Mouse (Mus musculus) retina, postnatal 7 days (tissue): ENCODE measurements around the gene Atp8b2.

ENCODE experiments used
- DNase-seq: peaks from one replicate; pipeline ENCODE4 v3.0.0-alpha.2; 2012; ENCODE audit warnings: low read depth, low spot score

The Atp8b2 gene

DNA sequence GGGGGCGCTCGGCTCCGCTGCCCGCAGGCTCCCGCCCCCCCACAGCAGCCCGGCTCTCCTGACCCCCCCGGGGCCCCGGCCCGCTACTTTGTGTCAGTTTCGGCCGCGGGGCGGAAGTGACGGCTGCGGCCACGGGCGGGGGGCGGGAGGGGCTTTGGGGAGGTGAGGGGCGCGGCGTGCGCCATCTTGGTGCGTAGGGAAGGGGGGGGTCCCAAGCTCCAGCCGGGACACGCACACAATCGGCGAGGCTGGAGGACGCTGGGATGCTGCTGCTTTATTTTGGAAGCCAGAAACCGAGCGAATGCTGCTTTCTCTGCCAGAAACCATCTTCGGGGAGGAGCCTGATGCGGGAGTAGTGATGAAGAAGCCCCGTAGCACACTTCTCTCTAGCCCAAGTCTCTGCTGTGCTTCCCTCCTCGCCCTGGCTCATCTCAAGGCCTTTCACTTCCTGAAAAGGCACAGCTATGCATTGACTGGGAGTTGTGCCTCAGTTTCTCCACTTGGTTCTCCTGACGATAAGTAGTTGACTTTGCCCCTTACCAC, at the start of gene Atp8b2:
TSS of gene Atp8b2 (minus strand) at position 288 of the 543 bp plus-strand sequence.
- DNase-seq, result peak; percentile 38

DNA sequence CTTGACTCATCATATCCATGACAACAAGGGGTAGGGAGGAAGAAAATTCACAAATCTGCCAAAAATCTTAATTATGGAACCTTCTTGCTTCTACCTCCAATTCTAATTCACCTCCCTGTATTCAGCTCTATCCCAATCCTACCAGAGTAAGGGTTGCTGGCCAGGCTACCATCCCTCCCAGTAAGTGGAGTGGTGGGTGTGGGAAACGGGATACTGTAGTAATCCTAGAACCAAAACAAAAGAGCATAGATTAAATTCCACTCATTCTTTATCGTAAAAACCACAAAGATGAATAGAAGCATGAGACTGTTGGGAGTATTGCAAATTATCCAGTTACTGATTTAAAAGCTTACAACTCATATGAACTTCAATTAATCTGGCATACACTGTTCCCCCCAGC, 47.0 kb upstream of the Atp8b2 start:
- DNase-seq, result no peak

DNA sequence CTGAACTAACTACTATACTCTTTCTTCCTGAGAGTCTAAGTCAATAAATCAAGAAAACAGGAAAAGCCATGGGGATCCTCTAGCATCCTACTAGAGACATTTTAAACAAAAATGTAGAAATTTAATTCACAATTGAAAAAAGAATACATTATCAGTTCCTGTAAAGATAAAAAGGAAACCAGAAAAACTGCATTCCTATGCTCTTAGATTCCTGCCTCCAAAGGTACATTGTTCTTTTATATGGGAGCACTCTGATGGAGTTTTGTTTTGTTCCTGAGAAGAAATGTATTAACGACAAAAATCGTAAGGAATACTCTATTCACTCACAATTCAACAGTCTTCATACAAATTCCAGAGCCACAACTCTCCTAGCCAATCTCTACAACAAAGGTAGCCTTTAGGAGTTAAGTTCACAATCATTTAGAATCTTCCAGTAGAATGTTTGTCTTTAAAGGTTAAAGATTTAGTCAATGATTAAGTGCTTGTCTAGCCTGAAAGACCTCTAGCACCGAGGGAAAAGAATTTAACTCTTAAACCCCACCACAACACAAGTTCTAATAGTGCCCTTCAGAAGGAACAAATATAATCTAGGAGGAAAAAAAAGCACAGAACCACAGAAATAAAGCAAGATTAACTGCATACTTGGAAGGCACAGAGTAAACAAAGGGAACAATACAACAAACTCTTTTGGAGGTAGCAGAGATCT, 40.9 kb upstream of the Atp8b2 start:
- DNase-seq, result no peak

DNA sequence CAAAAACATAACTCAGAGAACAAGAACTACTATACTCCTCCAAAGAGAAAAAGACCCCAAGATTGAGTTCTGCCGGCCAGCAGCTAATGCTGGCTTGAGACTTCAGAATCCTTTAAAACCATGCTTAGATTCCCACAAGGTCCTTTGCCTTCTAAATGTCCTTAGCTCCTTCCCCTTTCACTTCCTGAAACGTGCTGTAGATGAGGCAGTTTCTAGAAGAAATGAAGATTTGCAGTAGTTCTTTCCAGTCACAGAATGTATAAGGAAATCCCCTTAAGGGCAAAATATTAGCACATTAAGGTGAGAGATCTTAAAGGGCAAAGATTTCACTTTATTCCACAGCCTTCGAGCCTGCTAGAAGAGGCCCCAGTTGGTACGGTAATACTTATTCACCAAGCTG, 36.5 kb upstream of the Atp8b2 start:
- DNase-seq, result no peak

DNA sequence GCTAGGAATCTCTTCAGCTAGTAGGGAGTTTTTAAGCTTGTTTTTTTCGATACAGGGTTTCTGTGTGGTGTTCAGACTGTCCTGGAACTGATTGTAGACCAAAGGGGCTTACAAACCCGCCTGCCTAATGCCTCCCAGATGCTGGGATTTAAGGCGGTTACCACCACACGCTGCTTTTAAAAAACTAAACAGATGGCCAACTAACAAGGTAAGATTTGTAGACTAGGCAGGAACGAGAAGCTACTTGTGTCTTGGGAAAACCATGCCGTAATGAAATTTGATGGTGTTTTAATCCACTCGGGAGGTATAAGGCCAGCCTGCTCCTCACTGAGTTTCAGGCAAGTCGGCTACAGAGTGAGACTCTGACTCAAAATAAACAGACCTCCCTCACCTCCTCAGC, 35.8 kb upstream of the Atp8b2 start:
- no peak for DNase-seq

DNA sequence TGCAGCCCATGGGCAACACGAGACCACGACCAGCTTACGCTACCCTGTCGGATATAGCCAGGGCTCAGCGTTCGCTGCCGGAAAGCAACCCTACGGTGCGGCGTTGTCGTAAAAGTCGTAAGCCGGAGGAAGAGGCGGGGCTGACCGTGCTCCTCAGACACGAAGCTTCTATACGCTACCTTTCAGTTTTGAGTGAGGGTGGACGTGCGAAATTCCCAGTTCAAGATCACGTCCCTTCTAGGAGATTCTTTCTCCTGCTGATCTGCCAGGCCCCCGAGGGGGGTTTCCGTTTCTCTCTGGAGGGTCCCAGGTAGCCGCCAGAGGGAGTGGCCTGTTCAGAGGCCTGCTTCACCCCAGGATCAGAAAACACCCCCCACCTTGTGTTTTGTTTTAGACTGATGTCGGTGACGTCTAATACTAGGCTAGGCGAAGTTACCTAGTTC, 35.3 kb upstream of the Atp8b2 start, which contains the start of gene Hax1:
TSS of gene Hax1 (minus strand) at position 169 of the 443 bp plus-strand sequence.
- peak; percentile 89 for DNase-seq

DNA sequence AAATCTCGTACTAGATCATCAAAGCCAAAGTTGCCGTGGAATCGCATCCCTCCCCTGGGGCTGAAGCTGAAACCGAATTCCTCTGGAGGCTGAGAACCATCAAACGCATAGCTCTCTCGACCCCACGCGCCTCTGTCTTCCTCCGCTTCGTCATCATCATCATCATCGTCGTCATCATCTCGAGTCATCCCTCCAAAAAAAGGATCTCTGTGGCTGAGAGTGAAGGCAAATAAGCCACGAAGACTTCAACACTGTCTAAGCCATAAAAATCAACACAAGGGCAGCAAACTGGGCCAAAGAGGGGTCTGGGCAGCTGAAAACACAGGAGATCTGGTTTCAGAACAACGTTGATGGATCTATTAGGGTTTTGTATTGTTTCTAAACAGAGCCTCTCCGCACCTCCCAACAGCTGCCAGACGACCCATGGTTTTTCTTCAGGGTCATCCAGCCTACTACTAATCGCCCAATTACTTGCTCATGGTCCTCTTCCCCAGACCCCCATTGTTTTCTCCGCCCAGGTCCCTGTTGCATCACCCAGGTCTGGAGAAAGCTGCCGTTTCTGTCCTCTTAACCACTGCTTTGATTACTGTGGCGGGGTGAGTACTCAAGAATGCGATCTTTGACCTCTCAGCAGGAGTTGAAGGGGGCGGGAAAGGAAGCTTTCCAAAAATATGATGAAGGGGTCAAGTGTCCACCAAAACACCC, 34.6 kb upstream of the Atp8b2 start:
- peak; percentile 24 for DNase-seq

DNA sequence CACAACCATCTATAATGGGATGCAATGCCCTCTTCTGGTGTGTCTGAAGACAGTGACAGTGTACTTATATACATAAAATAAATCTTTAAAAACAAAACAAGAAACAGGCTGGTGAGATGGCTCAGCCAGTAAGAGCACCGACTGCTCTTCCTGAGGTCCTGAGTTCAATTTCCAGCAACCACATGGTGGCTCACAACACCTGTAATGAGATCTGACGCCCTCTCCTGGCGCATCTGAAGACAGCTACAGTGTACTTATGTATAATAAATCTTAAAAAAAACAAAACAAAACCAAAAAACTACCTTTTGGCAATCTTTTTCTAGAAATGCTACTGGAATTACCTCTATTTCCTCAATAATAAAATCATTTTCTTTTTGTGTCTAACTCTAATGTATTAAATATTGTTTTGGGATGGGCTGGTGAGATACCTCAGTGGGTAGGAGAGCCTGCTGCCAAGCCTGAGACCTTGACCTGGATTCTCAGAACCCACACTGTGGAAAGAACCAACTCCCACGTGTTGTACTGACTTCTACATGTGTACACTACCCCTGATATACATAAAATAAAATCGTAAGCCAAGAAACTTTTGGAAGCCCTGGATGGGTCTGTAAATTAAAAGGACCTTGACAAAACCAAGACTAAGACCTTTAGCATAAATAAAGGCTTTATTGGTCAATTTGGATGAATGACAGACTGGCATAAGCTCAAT, 31.7 kb upstream of the Atp8b2 start:
- no peak for DNase-seq

DNA sequence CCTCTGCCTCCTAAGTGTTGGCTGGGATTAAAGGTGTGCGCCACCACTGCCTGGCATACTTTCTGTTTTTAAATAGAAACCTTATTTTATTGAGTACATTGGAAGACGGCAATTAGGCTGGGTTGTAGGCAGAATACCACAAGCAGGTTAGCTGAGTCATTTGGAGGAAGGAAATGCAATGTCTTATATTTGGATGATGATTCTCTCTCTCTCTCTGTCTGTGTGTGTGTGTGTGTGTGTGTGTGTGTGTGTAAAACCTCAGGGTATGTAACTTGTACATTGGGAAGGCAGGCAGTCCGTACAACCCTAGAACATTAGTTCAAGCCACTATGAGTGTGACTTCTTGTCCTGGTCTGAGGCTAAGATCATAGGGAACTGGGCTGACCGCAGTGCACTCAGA, 24.5 kb upstream of the Atp8b2 start:
- DNase-seq, result no peak

DNA sequence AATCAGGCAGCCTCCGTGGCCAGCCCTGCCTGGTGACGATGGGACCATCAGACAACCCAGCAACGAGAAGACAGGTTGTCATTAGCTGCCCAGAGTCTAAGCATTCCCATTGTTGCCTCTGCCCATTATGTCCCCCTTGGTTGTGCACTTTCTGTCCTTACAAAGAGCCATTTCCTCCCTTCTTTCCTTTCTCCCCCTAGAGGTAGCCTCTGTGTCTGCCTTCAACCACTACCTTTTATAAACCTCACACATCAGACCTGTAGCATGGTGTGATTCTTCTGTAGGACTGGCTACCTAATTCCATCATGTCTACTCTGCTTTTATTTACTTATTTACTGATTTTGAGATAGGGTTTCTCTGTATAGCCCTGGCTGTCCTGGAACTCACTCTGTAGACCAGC, 23.9 kb upstream of the Atp8b2 start:
- no peak for DNase-seq

DNA sequence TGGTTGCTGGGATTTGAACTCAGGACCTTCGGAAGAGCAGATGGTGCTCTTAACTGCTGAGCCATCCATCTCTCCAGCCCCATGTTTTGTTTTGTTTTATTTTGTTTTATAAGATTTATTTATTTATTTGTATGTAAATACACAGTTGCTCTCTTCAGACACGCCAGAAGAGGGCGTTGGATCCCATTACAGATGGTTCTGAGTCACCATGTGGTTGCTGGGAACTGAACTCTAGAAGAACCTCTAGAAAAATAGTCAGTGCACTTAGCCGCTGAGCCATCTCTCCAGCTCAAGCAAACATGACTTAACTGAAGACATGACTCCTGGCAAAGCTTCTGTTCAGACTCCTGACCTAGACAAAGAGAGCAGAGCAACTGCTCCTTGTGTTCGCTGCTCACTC, 19.1 kb upstream of the Atp8b2 start:
- DNase-seq, result no peak

DNA sequence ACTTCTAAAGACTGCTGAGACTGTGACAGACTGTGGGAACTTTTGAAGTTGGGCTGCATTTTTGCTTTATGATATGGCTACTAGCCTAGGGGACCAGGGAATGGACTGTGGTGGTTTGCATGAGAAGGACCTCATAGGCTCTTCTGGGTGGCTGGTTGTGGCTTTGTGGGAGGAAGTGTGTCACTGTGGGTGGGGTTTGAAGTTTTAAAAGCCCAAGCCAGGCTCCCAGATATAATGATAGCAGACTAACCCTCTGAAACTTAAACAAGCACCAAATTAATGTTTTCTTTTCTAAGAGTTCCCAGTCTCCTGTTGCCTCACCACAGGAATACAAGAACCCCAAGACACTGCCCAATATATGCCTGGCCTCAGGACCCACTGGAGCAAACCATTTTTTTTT, 13.6 kb upstream of the Atp8b2 start:
- DNase-seq, result no peak

DNA sequence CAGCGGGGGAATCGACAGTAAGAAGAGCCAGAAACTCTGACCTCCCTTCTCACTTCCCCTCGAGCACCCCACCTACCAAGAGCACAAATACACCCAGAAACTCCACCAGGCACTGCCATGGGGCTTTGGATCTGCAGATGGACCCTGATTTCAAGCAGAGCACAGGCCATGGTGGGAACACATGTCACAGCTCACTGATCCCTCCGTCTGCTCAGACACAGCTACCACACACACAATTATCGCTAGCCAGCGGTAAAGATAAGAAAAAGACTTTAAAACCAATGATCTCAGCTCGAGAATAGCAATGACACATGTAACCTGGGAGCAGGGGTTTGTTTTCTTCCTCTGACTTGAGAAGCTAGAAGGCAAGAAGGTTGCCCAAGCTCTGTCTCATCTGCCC, 5.2 kb upstream of the Atp8b2 start:
- no peak for DNase-seq

DNA sequence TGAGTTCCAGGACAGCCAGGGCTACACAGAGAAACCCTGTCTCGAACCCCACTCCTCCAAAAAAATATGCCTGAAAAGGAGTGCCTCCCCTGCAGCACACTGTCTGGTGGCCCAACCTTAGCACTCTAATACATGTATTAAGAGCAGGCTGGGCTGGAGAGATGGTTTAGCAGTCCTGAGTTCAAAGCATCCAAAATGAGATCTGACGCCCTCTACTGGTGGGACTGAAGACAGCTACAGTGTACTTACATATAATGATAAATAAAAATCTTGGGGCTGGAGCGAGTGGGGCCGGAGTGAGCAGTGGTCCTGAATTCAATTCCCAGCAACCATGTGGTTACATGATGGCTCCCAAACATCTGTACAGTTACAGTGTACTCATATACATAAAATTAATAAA, 3.6 kb upstream of the Atp8b2 start:
- DNase-seq, result no peak

DNA sequence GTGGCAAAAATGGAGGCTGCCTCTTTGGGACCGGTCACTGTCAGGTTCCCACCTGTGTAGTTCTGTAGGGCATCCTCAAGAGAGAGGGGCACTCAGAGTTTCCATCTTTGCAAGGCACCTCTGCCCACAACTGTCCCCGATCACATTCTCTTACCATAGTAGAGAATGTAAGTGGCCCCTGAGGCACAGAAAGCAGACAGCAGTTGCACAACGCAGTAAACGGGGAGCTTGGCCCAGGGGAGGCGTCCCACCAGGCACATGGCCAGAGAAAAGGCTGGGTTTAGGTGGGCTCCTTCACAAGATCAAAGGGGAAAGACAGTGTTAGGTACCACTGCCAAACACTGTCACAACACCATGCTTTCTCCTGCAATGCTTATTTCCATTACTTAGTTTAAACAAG, 2.7 kb upstream of the Atp8b2 start:
- no peak for DNase-seq

DNA sequence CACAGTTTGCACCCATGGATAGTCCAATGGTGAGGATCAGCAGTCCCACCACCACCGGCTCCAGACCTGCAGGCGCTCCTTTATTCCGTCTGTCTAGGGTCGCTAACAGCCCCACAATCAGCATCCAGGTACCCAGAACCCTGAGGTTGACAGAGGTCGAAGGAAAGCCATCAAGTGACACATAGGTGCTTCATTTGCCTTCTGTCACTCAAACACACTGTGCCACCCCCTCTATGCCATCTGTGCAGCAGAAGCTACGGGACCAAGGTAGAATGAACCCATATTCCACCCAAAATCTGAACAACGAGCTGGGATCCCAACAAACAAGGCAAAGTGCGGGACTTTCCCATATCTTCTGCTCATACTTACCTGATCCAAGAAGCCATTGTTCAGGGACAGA, 2.2 kb upstream of the Atp8b2 start:
- no peak for DNase-seq

DNA sequence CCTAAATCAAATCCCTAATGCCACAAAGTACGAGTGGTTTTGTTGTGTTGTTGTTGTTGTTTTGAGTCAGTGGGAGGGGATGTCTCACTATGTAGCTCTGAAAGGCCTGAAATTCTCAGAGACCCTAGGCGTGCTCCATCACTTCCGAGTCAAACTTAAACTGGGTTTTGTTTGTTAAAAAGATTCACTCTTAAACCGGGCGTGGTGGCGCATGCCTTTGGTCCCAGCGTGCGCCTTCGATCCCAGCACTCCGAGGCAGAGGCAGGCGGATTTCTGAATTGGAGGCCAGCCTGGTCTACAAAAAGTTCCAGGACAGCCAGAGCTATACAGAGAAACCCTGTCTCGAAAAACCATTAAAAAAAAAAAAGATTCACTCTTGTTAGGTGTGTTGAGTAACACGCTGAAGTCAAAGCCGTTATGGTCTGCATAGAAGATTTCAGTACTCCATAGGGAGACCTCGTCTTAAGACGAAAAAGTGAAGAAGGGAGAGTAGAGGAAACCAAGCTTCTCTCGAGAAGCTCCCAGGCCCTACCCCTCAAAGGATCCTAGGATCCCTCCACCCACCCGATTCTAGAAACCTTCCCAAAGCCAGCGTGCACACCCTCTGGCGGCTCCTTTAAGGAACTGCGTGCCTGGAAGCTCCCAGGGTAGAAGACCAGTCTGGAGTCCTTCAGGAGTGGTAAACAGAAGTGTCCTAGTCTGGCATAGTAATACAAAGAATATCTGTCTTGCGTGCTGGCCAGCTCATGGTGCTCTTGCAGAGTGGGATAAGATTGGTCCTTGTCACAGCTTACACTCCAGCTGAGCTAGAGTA, 825 bp upstream of the Atp8b2 start:
- peak; percentile 52 for DNase-seq

DNA sequence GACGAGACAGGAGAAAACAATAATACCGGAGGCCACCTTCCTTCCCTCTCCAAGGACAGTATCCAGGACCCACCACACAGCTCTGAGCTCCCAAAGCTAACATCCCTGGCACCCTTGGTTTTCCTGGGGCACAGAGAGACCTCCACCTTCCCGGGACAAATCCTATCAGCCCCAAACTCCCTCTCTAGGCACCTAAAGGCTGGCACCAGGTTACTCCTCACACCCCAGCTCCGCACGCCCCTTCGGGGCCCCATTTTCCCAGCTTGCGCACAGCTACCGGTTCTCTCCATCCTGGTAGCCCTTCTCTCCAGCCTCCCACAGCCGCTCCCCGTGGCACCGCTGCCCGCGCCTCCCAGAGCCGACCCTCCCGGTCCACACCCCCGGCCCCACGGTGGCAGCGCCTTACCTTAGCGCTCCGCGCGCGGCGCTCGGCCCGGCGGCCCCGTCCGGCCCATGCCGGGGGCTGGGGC, 522 bp downstream of the Atp8b2 start:
- no peak for DNase-seq

DNA sequence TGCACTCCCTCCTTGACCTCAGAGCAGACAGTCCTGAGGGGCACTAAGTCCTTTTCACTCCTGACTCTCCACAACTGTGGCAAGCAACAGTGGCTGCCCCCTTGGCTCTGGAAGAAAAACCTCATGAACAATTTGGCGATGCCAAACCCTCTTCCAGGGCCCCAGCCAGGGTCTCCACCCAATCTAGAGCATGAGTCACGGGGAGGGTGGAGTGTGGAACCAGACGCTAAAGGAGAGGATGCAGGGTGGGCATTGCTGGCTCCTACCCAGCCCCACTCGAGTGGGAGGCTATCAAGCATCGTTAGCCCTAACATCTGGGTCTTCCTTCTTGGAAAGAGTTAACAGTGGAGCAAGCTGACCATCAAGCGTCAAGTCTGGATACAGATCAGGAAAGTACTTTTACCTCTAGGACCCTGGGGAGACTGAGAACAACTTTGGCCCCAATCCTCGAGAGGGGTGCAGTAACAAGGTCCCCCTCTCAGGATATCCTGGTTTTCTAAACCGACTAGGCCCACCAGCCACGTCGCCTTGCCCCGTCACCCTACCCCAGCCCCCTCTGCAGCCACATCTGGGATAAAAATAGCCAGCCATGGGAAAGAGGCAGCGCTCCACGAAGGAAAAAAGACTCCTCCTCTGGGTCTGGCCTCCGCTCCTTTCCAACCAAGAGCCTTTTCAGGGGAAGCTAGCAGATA, 1.1 kb downstream of the Atp8b2 start:
- no peak for DNase-seq

DNA sequence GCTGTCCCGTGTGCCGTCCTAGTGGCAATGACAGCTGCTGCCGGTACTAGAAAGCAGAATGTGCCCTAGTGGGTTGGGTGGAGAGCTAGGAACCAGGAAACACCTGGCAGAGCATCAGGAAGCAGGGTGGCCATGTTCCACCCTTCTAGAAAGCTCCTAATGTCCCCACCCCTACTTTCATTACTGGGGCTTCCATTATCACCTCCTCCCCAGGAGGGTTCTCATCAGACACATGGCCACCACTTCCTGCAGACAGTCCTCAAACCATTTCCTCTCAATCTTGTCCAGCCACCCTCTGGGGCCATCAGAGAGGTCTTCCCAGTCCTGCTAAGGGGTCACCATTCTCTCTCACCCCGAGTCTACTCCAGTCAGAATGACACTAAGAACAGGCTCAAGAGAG, 1.9 kb downstream of the Atp8b2 start:
- no peak for DNase-seq

DNA sequence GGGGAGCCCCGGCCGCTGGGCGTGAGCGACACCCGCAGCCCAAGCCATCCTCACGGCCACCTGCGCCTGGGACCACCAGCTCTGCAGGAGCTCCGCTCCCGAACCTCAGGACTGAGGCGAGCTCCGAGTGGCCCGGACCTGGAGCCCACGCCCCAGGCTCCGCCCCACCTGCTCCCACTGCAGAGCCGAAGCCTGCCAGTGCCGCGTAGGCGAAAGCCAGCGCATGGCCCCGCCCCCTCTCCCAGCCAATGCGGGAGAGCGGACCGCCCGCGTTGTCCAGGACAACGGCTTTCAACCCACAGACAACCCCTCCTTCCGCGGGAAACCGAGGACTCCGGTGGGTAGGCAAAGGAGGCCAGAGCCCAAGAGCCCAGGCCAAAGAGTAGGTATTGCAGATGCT, 2.8 kb downstream of the Atp8b2 start:
- DNase-seq, result peak; percentile 78
